Mouse (Mus musculus): ENCODE data around the gene 4933405O20Rik.

Gene 4933405O20Rik

DNA sequence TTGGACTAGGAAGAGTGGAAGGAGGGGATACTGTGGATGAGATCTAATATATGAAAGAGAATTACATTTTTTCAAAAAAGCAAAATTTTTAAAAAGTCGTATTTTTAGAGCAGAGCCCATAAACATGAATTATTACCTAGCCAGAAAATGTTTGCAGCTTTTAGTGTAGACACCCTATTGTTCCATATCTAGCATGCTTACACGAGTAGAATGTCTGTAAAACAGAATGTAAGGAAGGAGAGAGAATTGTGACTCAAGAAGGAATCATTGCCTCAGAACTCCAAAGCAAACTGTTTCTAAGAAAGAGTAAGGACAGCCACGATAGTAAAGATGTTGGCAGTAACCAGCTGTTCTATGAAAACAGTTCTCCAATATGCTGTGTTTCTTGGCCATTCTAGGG lies at the start of gene 4933405O20Rik:
Gene 4933405O20Rik (plus strand): TSS at position 301 of the 400 bp plus-strand sequence.
- no peak for DNase-seq

DNA sequence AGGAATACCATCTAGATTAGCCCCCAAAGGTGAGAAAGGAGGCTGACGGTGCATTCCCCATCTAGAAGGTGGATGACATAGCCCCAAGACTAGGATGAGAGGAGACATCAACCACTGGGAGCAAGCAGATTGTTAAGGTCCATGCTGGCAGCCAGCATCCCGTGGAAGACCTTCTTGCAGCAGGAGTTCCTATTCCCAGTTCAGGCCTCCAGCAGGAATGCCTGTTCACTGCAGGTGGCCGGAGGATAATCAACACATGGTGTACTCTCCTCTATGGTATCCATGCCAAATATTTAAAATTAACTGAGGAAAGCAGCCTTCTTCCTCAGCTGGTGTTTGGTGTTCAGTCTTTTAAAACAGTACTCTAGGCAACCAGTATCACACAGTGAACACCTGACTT lies 49.4 kb upstream of the 4933405O20Rik start:
- DNase-seq, result no peak

DNA sequence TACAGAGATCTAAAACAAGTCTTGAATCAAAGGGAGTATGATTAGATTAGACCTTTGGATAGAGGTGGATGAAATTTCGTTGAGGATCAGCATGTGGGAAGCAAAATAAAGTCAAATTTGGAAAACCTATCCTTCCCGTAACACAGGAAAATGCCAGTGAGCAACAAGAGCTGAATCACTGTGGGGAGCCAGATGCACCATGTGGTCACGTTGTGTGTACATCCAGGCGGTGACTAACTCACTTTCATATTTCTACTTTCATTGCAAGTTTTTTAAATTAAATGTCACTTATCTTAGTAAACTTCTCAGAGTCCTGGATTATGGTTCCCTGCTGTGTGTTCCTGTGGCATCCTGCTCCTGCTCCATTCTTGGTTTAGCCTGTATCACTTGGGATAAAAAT lies 47.6 kb upstream of the 4933405O20Rik start:
- no peak for DNase-seq

DNA sequence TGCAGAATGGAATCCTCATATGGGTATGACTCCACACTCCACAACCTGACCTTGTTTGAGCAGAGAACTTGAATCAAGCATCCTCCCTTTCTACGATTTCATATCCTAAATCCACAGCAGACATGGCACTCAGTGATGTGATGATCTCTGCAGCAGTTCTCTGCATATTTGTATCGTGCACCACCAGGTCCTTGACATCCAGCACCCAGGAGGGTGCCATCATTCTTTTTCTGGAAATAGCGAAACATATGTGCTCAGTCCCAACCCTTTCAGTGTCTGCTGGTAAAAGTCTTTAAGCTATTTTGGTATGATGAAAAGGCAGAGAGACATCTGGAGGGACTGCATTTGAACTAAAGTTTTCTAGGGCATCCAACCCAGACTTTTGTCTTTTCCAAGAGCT lies 36.3 kb upstream of the 4933405O20Rik start:
- DNase-seq, result no peak

DNA sequence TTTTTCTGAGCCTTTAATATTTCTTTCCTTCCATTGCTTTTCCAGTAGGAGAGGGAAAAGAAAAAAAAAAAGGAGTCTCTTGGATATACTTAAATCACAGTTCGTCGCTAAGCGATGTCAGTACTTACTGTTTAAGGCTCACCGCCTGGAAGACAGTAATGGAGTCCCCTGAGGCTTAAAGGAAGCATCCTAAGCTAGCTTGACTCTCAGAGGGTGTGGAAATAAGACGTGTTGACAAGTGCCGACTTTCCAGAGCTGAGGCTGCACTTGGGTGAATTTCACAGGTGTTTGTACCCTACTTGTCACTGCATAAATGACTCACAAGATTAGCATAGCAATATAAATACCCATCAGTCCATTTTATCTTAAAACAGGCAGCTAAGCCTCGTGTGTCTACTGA lies 25.1 kb upstream of the 4933405O20Rik start:
- no peak for DNase-seq

DNA sequence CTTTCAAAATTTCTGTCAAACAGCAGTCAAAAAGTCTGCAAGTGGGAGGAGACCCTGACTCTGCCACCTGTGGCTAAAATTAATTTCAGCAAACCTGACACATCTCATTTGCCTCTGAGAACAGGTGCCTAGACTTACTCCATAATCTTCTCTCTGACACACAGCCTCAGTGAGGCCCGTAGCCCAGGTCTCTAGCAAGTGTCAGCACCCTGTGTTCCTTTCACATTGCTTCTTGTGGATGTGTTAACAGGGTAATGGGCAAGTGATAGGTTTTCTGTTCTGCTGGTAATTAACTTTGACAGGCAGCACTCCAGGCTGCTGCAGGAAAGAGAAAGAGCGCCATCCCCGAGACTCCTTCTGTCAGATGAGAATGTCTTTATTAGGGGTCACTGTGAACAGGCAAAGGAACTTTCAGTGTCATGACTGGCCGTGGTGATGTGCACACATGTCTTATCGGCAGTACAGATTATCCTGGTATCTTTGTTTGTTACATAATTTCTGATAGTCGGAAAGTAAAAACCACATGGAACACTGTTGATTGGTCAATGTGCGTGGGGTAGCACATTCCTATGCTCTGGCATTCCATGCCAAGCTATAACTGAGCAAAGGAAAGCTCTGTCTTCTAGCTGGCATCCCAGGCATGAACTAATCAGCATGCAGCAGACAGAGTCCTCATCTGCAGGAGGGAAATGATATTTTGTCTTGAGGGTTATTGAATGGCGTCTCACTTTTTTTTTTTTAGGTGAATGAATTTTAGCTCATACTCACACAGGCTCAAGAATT lies 10.2 kb upstream of the 4933405O20Rik start:
- no peak for DNase-seq

DNA sequence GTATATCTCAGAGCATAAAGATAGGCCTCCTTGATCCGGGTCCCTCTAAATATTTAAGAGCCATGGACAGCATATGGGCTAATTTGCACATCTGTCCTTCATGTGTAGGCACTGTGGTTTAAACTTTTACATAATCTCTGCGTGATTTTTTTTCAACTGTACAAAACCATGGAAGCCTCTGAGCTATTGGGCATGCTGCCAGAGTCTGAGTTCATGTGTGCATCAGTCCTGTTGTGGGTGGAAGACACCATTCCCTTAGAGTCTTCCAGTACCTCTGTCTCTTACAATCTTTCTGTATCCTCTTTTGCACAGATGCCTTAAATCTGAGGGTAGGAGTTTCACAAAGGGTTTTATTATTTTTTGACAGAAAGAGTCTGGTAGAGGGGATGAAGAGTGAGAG lies 15.1 kb downstream of the 4933405O20Rik start:
- DNase-seq, result no peak

DNA sequence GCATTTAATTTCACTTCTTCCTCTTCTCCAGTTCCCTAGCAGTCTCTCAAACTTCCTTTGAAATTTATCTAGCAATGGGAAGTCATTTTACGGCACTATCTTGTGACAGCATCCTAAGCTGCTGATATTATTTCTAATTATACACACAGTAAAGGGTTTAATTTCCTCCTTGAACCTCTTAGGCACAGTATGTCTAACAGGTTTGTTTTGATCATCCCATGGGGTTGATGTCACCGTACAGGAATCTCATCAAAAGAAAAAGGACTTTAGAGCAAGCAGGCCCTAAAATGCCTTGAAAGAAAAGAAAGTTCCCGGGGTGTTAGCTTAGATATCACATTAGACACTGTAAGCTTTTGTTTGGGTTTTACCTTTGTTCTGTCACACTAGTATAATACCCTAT lies 30.2 kb downstream of the 4933405O20Rik start:
- DNase-seq, result no peak

DNA sequence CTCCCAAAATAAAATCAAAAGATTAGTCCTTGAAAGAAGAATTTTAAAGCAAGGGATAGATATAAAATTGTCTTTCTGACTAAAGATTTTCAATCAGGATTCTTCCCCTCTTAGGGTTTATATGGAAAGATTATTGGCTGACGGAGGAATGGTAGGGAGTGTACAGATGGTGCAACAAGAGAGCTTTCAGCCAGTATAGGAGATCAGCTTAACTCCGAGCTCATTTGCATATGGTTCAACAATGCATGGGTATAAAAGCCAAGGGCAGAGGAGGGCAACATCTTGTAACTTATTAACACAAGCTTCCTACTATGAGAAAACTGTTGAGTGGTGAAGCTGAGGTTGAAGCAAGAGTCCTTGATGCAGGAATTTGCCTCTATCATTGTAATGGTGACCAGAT lies 34.2 kb downstream of the 4933405O20Rik start:
- no peak for DNase-seq
